Mouse (Mus musculus) megakaryocyte, embryonic 14.5 days (primary cell): ENCODE results near the gene Cygb.

Source experiments
- FLI1 ChIP-seq: IDR thresholded peaks from 2 replicates; pipeline ENCODE4 v1.6.1; 2012; ENCODE audit warnings: low read length, inconsistent platforms, mixed read lengths
- GATA1 ChIP-seq: IDR thresholded peaks from 3 replicates; pipeline ENCODE4 v1.6.1; 2012; ENCODE audit warnings: mixed read lengths, low read length, inconsistent platforms, borderline replicate concordance

GRCm38 (mm10) chr11:116613234-116613633 is 40.9 kb downstream of the Cygb start:
- TF ChIP-seq GATA1 = no peak
- TF ChIP-seq FLI1 = no peak
